Mouse (Mus musculus) midbrain, postnatal 0 days (tissue): Measurements from ENCODE around the gene Arr3. TPM values are rescaled to one million over a fixed set of nuclear protein-coding genes. Genes with fewer than 3 reads are reported as not detected.

Experiments
- ATAC-seq: fragments of 200-750 bp; cut with Nextera tagmentation; 2 replicates; pipeline ENCODE4 v1.8.0; 2017; ENCODE audit warnings: moderate number of reproducible peaks, mild to moderate bottlenecking, moderate TSS enrichment, moderate library complexity; ENCODE audit not compliant: low FRiP score
- DNase-seq: peaks from one replicate; pipeline ENCODE4 v3.0.0-alpha.2; 2015; ENCODE audit warnings: low spot score
- H3K27ac ChIP-seq: fragments of 300-500 bp; sonication (generic); 2 replicates; pipeline ENCODE4 v1.5.1; 2014; ENCODE audit warnings: low read depth, mild to moderate bottlenecking, low read length, mixed read lengths
- H3K27me3 ChIP-seq: fragments of 300-500 bp; sonication (generic); 2 replicates; pipeline ENCODE4 v1.6.1; 2014; ENCODE audit warnings: low read length, control low read depth, mixed read lengths; ENCODE audit not compliant: insufficient read depth
- H3K36me3 ChIP-seq: fragments of 300-500 bp; sonication (generic); 2 replicates; pipeline ENCODE4 v1.6.1; 2014; ENCODE audit warnings: low read length, control low read depth, mixed read lengths; ENCODE audit not compliant: insufficient read depth
- H3K4me1 ChIP-seq: fragments of 300-500 bp; sonication (generic); 2 replicates; pipeline ENCODE4 v1.6.1; 2014; ENCODE audit warnings: mild to moderate bottlenecking, control low read depth, antibody characterized with exemption, low read length, mixed read lengths; ENCODE audit not compliant: insufficient read depth
- H3K4me2 ChIP-seq: fragments of 300-500 bp; sonication (generic); 2 replicates; pipeline ENCODE4 v1.6.1; 2014; ENCODE audit warnings: low read depth, mild to moderate bottlenecking, low read length, mixed read lengths; ENCODE audit not compliant: poor library complexity, severe bottlenecking
- H3K4me3 ChIP-seq: fragments of 300-500 bp; sonication (generic); 2 replicates; pipeline ENCODE4 v1.5.1; 2014; ENCODE audit warnings: low read depth, mild to moderate bottlenecking, low read length, moderate library complexity
- H3K9ac ChIP-seq: fragments of 300-500 bp; sonication (generic); replicated peaks from 2 replicates; pipeline ENCODE4 v1.6.1; 2014; ENCODE audit warnings: mild to moderate bottlenecking, low read length, moderate library complexity, mixed read lengths; ENCODE audit not compliant: poor library complexity, severe bottlenecking
- H3K9me3 ChIP-seq: fragments of 300-500 bp; sonication (generic); 2 replicates; pipeline ENCODE4 v1.6.1; 2016; ENCODE audit warnings: low read length, control low read depth
- CTCF ChIP-seq: IDR thresholded peaks from 2 replicates; pipeline ENCODE4 v1.5.1; 2016; ENCODE audit warnings: antibody characterized with exemption, mild to moderate bottlenecking
- WGBS: fragments of 180-500 bp; shearing (Covaris S2); extraction: QIAGEN DNeasy Blood & Tissue Kit; methylation state at CpG from one replicate; pipeline ENCODE4 v1.1.7; 2014; 5-methylcytosine and 5-hydroxymethylcytosine counted together
- polyA plus RNA-seq: library from polyadenylated mRNA; unstranded; fragments of >200 nt; fragmentation: Nextera tagmentation; extraction: Ambion mirVana; gene quantifications from 2 replicates; pipeline ENCODE4 v1.2.1, GENCODE M21; 2015
- total RNA-seq: library from RNA; depleted of rRNA; stranded (reverse); fragments of >200 nt; gene quantifications from 2 replicates; pipeline ENCODE4 v1.2.3, GENCODE M21; 2014; rRNA removed

The Arr3 gene
- total and polyA plus RNA-seq, 2 experiments from 2014 or later = 0.20 TPM; not detected in 1

DNA sequence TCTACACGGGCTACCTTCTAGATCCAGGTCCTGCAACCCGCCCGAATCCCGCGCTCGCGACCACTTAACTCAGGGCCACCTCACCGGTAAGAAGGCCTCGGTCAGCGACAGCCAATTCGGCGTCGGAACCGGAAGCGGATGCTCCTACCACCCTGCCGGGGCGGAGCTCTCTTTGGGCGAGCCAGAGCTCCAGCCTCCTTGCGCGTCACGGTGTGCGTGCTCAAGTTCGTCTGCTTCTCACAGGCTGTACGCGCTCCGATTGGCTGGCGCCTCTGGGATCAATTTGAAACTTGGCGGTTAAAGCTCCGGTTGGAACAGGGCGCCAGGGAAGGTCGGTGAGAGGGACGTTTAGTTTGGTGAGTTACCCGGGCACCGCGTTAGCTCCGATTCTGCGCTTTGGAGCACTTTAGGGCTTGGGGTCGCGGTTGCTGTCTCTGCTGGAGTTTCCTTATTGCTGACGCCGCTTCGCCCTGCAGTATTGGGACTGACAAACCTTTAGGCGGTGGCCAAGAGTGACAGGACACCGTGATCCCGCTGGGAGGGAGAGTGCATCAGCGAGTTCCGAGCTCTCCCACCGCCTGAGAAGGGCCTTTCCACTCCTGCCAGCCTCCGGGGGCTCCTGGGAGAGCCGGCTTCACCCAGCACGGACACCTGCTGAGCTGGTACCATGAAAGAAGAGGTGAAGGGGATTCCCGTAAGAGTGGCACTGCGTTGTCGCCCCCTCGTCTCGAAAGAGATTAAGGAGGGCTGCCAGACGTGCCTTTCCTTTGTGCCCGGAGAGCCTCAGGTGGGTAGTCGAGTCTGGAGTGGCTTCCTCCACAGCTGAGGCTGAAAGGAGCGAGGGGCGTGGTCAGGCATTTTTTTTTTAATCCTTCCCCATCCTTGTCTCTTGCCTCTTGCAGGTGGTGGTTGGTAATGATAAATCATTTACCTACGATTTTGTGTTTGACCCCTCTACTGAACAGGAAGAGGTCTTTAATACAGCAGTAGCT is 20.8 kb downstream of the Arr3 start, which contains the start of gene Pdzd11:
Gene Pdzd11 (minus strand): TSS at position 767 of the 992 bp plus-strand sequence.
- H3K4me1 ChIP-seq = no peaks in the 10 kb centered on the region
- H3K4me2 ChIP-seq = peak within 1 kb of the TSS; percentile 87
- peak within 1 kb of the TSS; percentile 48 for H3K4me3 ChIP-seq
- DNase-seq (peak; percentile 97), ATAC-seq (peak; percentile 100)
- H3K27ac ChIP-seq = peak within 1 kb of the TSS; percentile 43; the same call in 1 of the 2 replicates
- peak within 1 kb of the TSS; percentile 52; the same call in 1 of the 2 replicates for H3K9ac ChIP-seq
- no peaks in the 10 kb centered on the region for H3K27me3 ChIP-seq
- H3K36me3 ChIP-seq = 0 out of 2 replicates have a peak, but pooled peaks cover 3% of the 10 kb centered on the region
- 22% methylated on average over 62 of the region's 62 CpGs for WGBS
- no peak for TF ChIP-seq CTCF
- H3K9me3 ChIP-seq = no peaks in the 10 kb centered on the region

DNA sequence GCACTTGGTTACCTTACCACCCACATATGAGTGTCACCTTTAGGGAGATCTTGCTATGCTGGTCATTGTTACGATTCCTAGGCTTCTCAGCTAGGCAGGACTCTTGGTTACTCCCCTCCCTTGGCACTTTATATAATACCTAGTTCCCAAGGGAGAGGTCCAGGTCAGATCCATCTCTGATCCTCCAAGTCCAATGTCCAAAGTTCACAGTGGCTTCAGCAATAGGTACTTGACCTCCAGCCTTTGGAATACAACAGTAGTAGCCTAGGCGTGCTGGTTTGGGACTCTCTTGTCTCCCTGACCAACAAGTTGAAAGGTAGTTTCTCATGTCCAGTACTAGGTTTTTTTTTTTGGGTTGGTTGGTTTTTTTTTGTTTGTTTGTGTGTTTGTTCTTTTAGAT is 23.8 kb downstream of the Arr3 start:
- 89% methylated on average over 2 of the region's 2 CpGs for WGBS
- Histone ChIP-seq H3K4me1 (no peaks in the 10 kb centered on the region), H3K4me3 (no peak overlapping the region), H3K36me3 (no peaks in the 10 kb centered on the region), H3K9ac (no peak overlapping the region), H3K4me2 (no peak overlapping the region), H3K27me3 (no peaks in the 10 kb centered on the region), H3K9me3 (no peaks in the 10 kb centered on the region), H3K27ac (no peak overlapping the region)
- ATAC-seq = no peak
- TF ChIP-seq CTCF = no peak
- no peak for DNase-seq

DNA sequence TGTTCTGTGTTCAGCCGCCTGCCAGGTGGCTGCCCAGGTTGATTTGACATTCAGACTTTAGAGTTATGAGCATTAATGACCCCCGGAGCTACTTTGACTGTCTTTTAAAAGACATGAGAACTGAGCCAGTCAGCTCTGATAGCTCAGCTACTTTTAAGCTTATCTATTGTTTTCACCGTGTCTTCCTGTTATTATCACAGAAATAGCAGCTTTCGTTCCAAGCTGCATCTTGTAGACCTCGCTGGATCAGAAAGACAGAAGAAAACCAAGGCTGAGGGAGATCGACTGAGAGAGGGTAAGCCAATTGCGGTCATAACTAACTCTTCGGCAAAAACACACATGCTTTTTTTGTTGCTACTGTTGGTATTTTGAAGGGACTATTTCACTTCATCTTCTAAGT is 33.2 kb downstream of the Arr3 start:
- ATAC-seq = no peak
- Histone ChIP-seq H3K27ac (no peak overlapping the region), H3K4me1 (no peaks in the 10 kb centered on the region), H3K9ac (no peak overlapping the region), H3K4me3 (no peak overlapping the region), H3K36me3 (no peaks in the 10 kb centered on the region), H3K4me2 (no peak overlapping the region), H3K27me3 (no peaks in the 10 kb centered on the region), H3K9me3 (no peaks in the 10 kb centered on the region)
- WGBS = 91% methylated on average over 8 of the region's 8 CpGs
- no peak for DNase-seq
- TF ChIP-seq CTCF = no peak

DNA sequence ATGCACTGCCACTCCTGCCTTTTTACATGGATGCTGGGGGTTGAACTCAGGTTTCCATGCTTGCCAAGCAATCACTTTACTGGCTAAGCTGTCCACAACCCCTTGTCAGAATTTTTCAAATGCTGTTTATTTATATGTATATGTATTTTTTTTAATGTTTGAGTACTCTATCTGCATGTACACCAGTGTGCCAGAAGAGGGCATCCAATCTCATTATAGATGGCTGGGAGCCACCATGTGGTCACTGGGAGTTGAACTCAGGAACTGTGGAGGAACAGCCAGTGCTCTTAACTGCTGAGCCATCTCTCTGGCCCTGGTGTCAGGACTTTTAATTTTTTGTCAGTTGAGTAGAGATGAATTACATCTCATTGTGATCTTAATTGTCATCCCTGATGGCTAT is 47.6 kb downstream of the Arr3 start:
- Histone ChIP-seq H3K36me3 (no peaks in the 10 kb centered on the region), H3K9ac (no peak overlapping the region), H3K9me3 (no peaks in the 10 kb centered on the region), H3K4me3 (no peak overlapping the region), H3K4me1 (no peaks in the 10 kb centered on the region), H3K27me3 (no peaks in the 10 kb centered on the region), H3K27ac (no peak overlapping the region), H3K4me2 (no peak overlapping the region)
- ATAC-seq = no peak
- no peak for DNase-seq
- TF ChIP-seq CTCF = peak; percentile 24

DNA sequence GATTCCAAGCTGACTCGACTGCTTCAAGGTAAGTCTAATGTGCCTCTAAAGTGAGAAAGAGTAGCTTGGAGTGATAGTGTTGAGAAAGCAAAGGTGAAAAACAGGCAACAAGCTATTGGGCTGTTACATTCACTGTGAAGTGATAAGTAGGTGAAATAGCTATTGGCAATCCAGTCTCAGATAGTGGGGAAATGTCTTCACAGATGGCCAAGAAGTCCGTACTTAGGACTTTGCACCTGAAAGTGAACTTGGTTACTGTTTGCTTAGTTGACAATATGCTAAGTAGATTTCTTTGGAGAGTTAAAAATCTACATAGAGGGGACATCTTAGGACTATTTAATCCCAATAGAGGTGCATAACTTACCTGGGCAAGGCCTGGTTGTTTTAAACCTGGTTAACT is 59.5 kb downstream of the Arr3 start:
- H3K4me1 ChIP-seq = no peaks in the 10 kb centered on the region
- no peaks in the 10 kb centered on the region; the same call in 1 of the 2 replicates for H3K27me3 ChIP-seq
- H3K9ac ChIP-seq = no peak overlapping the region
- no peak overlapping the region for H3K27ac ChIP-seq
- no peaks in the 10 kb centered on the region for H3K9me3 ChIP-seq
- no peak overlapping the region for H3K4me3 ChIP-seq
- H3K36me3 ChIP-seq = no peaks in the 10 kb centered on the region
- no peak for TF ChIP-seq CTCF
- ATAC-seq (no peak), DNase-seq (no peak)
- WGBS = 92% methylated on average over 2 of the region's 2 CpGs
- no peak overlapping the region for H3K4me2 ChIP-seq

Other genes starting within 250 kb of the Arr3 start
- gene Otud6a, start 176.5 kb upstream of the Arr3 start, total RNA-seq = not detected in 2 replicates
- not detected in 2 replicates for gene Otud6a, start 176.5 kb upstream of the Arr3 start, polyA plus RNA-seq
- gene Awat2, start 162.8 kb upstream of the Arr3 start, total RNA-seq = not detected in 2 replicates
- 0.10 TPM in 1 of 2 replicates, not detected in the other for gene Awat2, start 162.8 kb upstream of the Arr3 start, polyA plus RNA-seq
- gene Igbp1, start 111.2 kb upstream of the Arr3 start, total RNA-seq = 35.3 and 39.6 TPM in 2 replicates
- gene Igbp1, start 111.2 kb upstream of the Arr3 start, polyA plus RNA-seq = 26.0 TPM in 2 replicates
- gene Dgat2l6, start 80.7 kb upstream of the Arr3 start, total RNA-seq = not detected in 2 replicates
- not detected in 2 replicates for gene Dgat2l6, start 80.7 kb upstream of the Arr3 start, polyA plus RNA-seq
- gene Awat1, start 33.2 kb upstream of the Arr3 start, total RNA-seq = not detected in 2 replicates
- gene Awat1, start 33.2 kb upstream of the Arr3 start, polyA plus RNA-seq = not detected in 2 replicates
- 0.11 TPM in 1 of 2 replicates, not detected in the other for gene P2ry4, start 10.6 kb upstream of the Arr3 start, total RNA-seq
- not detected in 2 replicates for gene P2ry4, start 10.6 kb upstream of the Arr3 start, polyA plus RNA-seq
- gene Kif4, start 20.2 kb downstream of the Arr3 start, total RNA-seq = 2.1 and 3.9 TPM in 2 replicates
- 1.3 and 1.6 TPM in 2 replicates for gene Kif4, start 20.2 kb downstream of the Arr3 start, polyA plus RNA-seq
- 25.3 and 27.7 TPM in 2 replicates for gene Pdzd11, start 21.1 kb downstream of the Arr3 start, total RNA-seq
- 68.9 and 76.1 TPM in 2 replicates for gene Pdzd11, start 21.1 kb downstream of the Arr3 start, polyA plus RNA-seq
- gene Gdpd2, start 124.4 kb downstream of the Arr3 start, total RNA-seq = 37.4 and 42.5 TPM in 2 replicates
- gene Gdpd2, start 124.4 kb downstream of the Arr3 start, polyA plus RNA-seq = 43.8 and 47.7 TPM in 2 replicates
- gene Dlg3, start 162.2 kb downstream of the Arr3 start, total RNA-seq = 37.1 and 44.9 TPM in 2 replicates
- 2.9 and 3.5 TPM in 2 replicates for gene Dlg3, start 162.2 kb downstream of the Arr3 start, polyA plus RNA-seq